Mouse (Mus musculus) T-cell, adult 66 days (primary cell): ENCODE measurements around the gene Clec4a3. TPM values are rescaled to one million over a fixed set of nuclear protein-coding genes. Genes with fewer than 3 reads are reported as not detected.

Source experiments
- total RNA-seq, 2 experiments: library from RNA; stranded (reverse); gene quantifications; 3 replicates in 1 of 2; 4 replicates in 1 of 2; pipeline ENCODE4 v1.2.4; 2023

Gene Clec4a3
- 1 to 10 TPM in 1 of 2 experiments, under 1 TPM in 1; 0.83 to 1.7 TPM for total RNA-seq

DNA sequence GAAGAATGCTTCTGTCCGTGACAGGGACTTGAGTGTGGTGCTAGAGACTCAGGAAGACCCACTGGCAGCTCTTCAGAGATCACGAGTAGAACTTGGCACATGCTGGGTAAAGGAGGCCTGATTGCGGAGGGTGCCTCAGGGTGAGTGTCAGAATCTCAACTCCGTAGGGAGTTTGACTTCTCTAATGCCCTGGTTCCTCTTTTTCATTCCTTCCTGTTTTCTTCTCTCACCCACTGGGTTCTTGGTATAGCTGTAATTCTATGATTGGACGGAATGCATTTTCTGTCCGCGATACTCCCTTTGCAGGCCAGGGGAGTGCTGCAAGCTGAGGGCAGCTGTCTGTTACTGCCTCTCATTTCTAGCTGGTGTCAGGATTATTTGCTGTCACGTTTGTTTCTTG lies at the start of gene Clec4a3:
Gene Clec4a3, plus strand, starts transcription at position 115 of the 400 bp plus-strand sequence.

DNA sequence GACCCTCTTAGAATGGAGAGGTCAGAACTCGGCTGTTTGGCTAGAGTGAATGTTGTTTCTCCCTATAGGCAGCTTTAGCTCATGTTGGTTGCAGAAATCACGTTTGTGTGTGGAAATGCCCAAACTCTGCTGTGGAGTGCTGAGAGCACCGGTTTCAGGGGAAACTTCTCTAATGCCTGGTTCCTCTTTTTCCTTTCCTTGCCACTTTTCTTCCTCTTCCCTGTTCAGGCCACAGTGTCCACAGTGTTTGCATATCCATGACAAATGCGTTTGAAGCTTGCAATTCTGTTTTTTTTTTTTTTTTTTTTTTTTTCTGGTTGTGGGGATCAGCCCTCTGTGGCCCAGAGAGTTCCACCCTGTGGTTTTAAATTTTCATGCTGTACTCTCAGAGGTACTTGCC lies 30.9 kb upstream of the Clec4a3 start, which contains the start of gene Clec4a1:
Gene Clec4a1, plus strand, starts transcription at position 398 of the 400 bp plus-strand sequence.

DNA sequence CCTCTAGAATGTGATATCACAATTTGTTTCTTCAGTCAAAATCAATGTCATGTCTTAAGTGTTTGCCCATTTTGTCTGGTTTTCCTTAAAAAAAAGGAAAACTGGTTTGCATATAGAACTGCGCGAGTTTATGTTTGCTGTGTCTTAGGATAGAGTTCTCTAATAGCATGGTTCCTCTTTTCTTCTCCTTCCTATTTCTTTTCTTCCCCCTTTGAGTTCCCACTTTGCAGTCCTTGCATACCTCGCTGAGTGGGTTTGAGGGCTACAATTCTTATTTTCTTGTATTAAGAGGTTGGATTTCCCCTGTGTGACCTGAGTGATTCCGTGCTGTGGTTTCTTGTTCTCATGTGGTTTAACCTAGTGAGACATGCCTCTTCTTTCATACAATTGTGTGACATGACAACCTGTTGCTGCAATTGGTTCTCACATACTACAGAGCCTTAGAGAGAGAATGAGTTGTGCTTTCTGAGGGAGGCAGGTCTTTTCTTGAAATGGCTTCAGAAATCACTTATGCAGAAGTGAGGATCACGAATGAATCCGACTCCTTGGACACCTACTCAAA lies 37.6 kb downstream of the Clec4a3 start, which contains the start of gene Clec4a4:
Gene Clec4a4, plus strand, starts transcription at position 492 of the 562 bp plus-strand sequence.

Other genes with a start within 250 kb of the Clec4a3 start
- gene Nanog, start 245.0 kb upstream of the Clec4a3 start, total RNA-seq = not detected
- gene Slc2a3, start 150.9 kb upstream of the Clec4a3 start, total RNA-seq = 10 to 100 TPM; 36.1 to 41.3 TPM
- gene Foxj2, start 132.6 kb upstream of the Clec4a3 start, total RNA-seq = 10 to 100 TPM; 35.5 to 38.6 TPM
- not detected for gene C3ar1, start 96.4 kb upstream of the Clec4a3 start, total RNA-seq
- 10 to 100 TPM; 48.2 to 59.3 TPM for gene Necap1, start 78.0 kb upstream of the Clec4a3 start, total RNA-seq
- under 1 TPM; 0.47 to 0.58 TPM for gene Clec4a1, start 30.7 kb upstream of the Clec4a3 start, total RNA-seq
- not detected for gene Clec4a4, start 37.9 kb downstream of the Clec4a3 start, total RNA-seq
- gene Clec4b1, start 97.4 kb downstream of the Clec4a3 start, total RNA-seq = not detected
- gene Clec4a2, start 153.9 kb downstream of the Clec4a3 start, total RNA-seq = under 1 TPM; 0.44 to 0.62 TPM
- gene Clec4b2, start 220.4 kb downstream of the Clec4a3 start, total RNA-seq = not detected